17 mouse cellular contexts compared by ENCODE assay signal in genomic region chr16:21452569-21452968, GRCm38 (mm10). TPM values are rescaled to one million over a fixed set of nuclear protein-coding genes. Genes with fewer than 3 reads are reported as not detected.
DNase-seq lines count a peak whose midpoint lies in the region; TF ChIP-seq lines count a peak whose summit lies in the region.
"Had no signal": no experiment of that assay in that cellular context is flagged by ENCODE, and none has a peak within 500 bp of the region (broad histone marks: within the 10 kb centered on the region; RNA-seq: fewer than 3 reads in every experiment).

No protein-coding gene starts in this region.

- H3K27ac ChIP-seq in layer of hippocampus, adult 2 months: peak overlapping the region; percentile 64
- H3K27ac ChIP-seq in gastrocnemius, adult 2 months: no peak overlapping the region
- H3K27ac ChIP-seq: forebrain, embryonic 10.5 days; hindbrain, embryonic 12.5 days; hindbrain, embryonic 15.5 days had no signal

- H3K4me3 ChIP-seq in layer of hippocampus, adult 2 months: no peak overlapping the region
- no peak overlapping the region for H3K4me3 ChIP-seq in gastrocnemius, adult 2 months
- H3K4me3 ChIP-seq: forebrain, embryonic 10.5 days; hindbrain, embryonic 12.5 days; hindbrain, embryonic 15.5 days had no signal

- no peak for DNase-seq in layer of hippocampus, adult 2 months (ENCODE audit: low spot score in 2 of 2)
- no peak for DNase-seq in layer of hippocampus, adult 8-10 months (ENCODE audit: low spot score in 2 of 2)
- DNase-seq in right cerebral cortex, adult 18-20 months: peak; percentile 23
- DNase-seq in right cerebral cortex, postnatal 25 days: no peak
- peak; percentile 52 for DNase-seq in telencephalon, adult 2 months (ENCODE audit: low read depth, low spot score)
- no peak for DNase-seq in gastrocnemius, adult 2 months
- DNase-seq: adrenal gland, adult 2 months; adrenal gland, postnatal 14 days; B cell, adult 2 months; cerebellum, adult 11-12 months; cerebellum, adult 8-10 months; cerebellum, postnatal 10 days; cerebellum, postnatal 36 days; gastrocnemius, postnatal 10 days had no signal

- TF ChIP-seq CTCF in layer of hippocampus, adult 2 months (conservative IDR thresholded peaks at IDR 0.05): no peak
- no peak for TF ChIP-seq CTCF in gastrocnemius, adult 2 months (IDR thresholded peaks at IDR 0.05)

- intact Hi-C loops in gastrocnemius, adult 2 months (cut with DNase I): no loop called here

RNA-seq across cellular contexts. Expression of gene Vps8, which starts 29.7 kb away (rescaled TPM):
- 10 to 100 TPM; 55.1 to 55.9 TPM for total RNA-seq in layer of hippocampus, adult 2 months (2021)
- total RNA-seq in layer of hippocampus, adult 8-10 months (2022): 10 to 100 TPM; 47.6 to 58.3 (median 51.8) TPM
- 1 to 10 TPM; 7.7 to 7.8 TPM for total RNA-seq in gastrocnemius, adult 2 months (2021)

Comparison
In these comparisons a context has a peak if more than half of its experiments do, and no peak if none do; other contexts are left out.
1. DNase-seq: peak in right cerebral cortex, adult 18-20 months (single experiment) and telencephalon, adult 2 months (single experiment); none in layer of hippocampus, adult 2 months (0 of 2), layer of hippocampus, adult 8-10 months (0 of 2), right cerebral cortex, postnatal 25 days (single experiment) and gastrocnemius, adult 2 months (single experiment).
2. RNA of gene Vps8, which starts 29.7 kb away (total RNA-seq): 55.1 to 55.9 TPM in layer of hippocampus, adult 2 months and 47.6 to 58.3 TPM in layer of hippocampus, adult 8-10 months; 7.7 to 7.8 TPM in gastrocnemius, adult 2 months; every median in the first group is over 4 times any median in the second.